Mouse (Mus musculus): Measurements from ENCODE around the gene Snx9. TPM values are rescaled to one million over a fixed set of nuclear protein-coding genes. Genes with fewer than 3 reads are reported as not detected.

The Snx9 gene
- total RNA-seq, 2 experiments from 2014 or later = 21.0 to 23.9 TPM

- intact Hi-C loops (cut with DNase I; ENCODE audit: low total_unique reads) = loop anchor here (5.0 kb wide), 2 partner anchors 45 to 75 kb away; no protein-coding TSS in a partner anchor
- no peak for DNase-seq
Observed at GRCm38 (mm10) chr17:5942156-5942555, 101.0 kb downstream of the Snx9 start.

GRCm38 (mm10) chr17:5943053-5943452 lies 101.9 kb downstream of the Snx9 start:
- intact Hi-C loops (cut with DNase I; ENCODE audit: low total_unique reads) = loop anchor here (5.0 kb wide), 2 partner anchors 44 to 74 kb away; no protein-coding TSS in a partner anchor

GRCm38 (mm10) chr17:5947039-5947438 lies 105.9 kb downstream of the Snx9 start:
- intact Hi-C loops (cut with DNase I; ENCODE audit: low total_unique reads) = no loop called here
- DNase-seq = no peak

More at GRCm38 (mm10) chr17:5943053-5943452, 101.9 kb downstream of the Snx9 start:
- DNase-seq = no peak

GRCm38 (mm10) chr17:5952455-5952854 lies 111.3 kb downstream of the Snx9 start:
- DNase-seq = no peak
- intact Hi-C loops (cut with DNase I; ENCODE audit: low total_unique reads) = no loop called here

- no peak for DNase-seq
- intact Hi-C loops (cut with DNase I; ENCODE audit: low total_unique reads) = no loop called here
Observed at GRCm38 (mm10) chr17:5956350-5957000, 115.3 kb downstream of the Snx9 start.

- no peak for DNase-seq
- intact Hi-C loops (cut with DNase I; ENCODE audit: low total_unique reads) = no loop called here
Observed at GRCm38 (mm10) chr17:5957097-5957496, 116.0 kb downstream of the Snx9 start.

- intact Hi-C loops (cut with DNase I; ENCODE audit: low total_unique reads) = no loop called here
- DNase-seq = no peak
Observed at GRCm38 (mm10) chr17:5958229-5958628, 117.1 kb downstream of the Snx9 start.

- intact Hi-C loops (cut with DNase I; ENCODE audit: low total_unique reads) = no loop called here
- DNase-seq = no peak
Observed at GRCm38 (mm10) chr17:5958636-5959035, 117.5 kb downstream of the Snx9 start.

GRCm38 (mm10) chr17:5959096-5959495 lies 118.0 kb downstream of the Snx9 start:
- intact Hi-C loops (cut with DNase I; ENCODE audit: low total_unique reads) = no loop called here

GRCm38 (mm10) chr17:5959802-5960201 lies 118.7 kb downstream of the Snx9 start:
- peak; percentile 58 for DNase-seq
- intact Hi-C loops (cut with DNase I; ENCODE audit: low total_unique reads) = no loop called here

More at GRCm38 (mm10) chr17:5959096-5959495, 118.0 kb downstream of the Snx9 start:
- no peak for DNase-seq

- DNase-seq = no peak
- intact Hi-C loops (cut with DNase I; ENCODE audit: low total_unique reads) = no loop called here
Observed at GRCm38 (mm10) chr17:5963766-5964165, 122.6 kb downstream of the Snx9 start.

- intact Hi-C loops (cut with DNase I; ENCODE audit: low total_unique reads) = no loop called here
- no peak for DNase-seq
Observed at GRCm38 (mm10) chr17:5965084-5965781, 124.1 kb downstream of the Snx9 start.

GRCm38 (mm10) chr17:5966706-5967105 lies 125.6 kb downstream of the Snx9 start:
- no peak for DNase-seq
- intact Hi-C loops (cut with DNase I; ENCODE audit: low total_unique reads) = no loop called here

GRCm38 (mm10) chr17:5968562-5968961 lies 127.4 kb downstream of the Snx9 start:
- intact Hi-C loops (cut with DNase I; ENCODE audit: low total_unique reads) = no loop called here
- no peak for DNase-seq

GRCm38 (mm10) chr17:5969246-5969645 lies 128.1 kb downstream of the Snx9 start:
- intact Hi-C loops (cut with DNase I; ENCODE audit: low total_unique reads) = no loop called here
- no peak for DNase-seq

GRCm38 (mm10) chr17:5970298-5970821 lies 129.2 kb downstream of the Snx9 start:
- intact Hi-C loops (cut with DNase I; ENCODE audit: low total_unique reads) = no loop called here
- DNase-seq = no peak

GRCm38 (mm10) chr17:5973536-5973935 lies 132.4 kb downstream of the Snx9 start:
- intact Hi-C loops (cut with DNase I; ENCODE audit: low total_unique reads) = no loop called here
- DNase-seq = no peak

GRCm38 (mm10) chr17:5975099-5975977 lies 134.2 kb downstream of the Snx9 start:
- DNase-seq = peak; percentile 63
- intact Hi-C loops (cut with DNase I; ENCODE audit: low total_unique reads) = no loop called here

- no peak for DNase-seq
- intact Hi-C loops (cut with DNase I; ENCODE audit: low total_unique reads) = no loop called here
Observed at GRCm38 (mm10) chr17:5976221-5977055, 135.3 kb downstream of the Snx9 start.

Data from gastrocnemius, postnatal 14 days (tissue).